Mouse (Mus musculus) heart, adult 9 months (tissue): ENCODE data around the gene Dapk2.
A peak's percentile ranks its signal among the peaks of the same experiment; 100 is the strongest.
"Not testable (repeated sequence)": the region's sequence is repeated elsewhere in the genome, so short reads cannot be mapped to it uniquely, and the experiment has no call there.

Experiments used
- DNase-seq, 2 experiments: peaks; one replicate each; pipeline ENCODE4 v3.0.0; 2022; ENCODE audit warnings: low spot score in 2 of 2

The Dapk2 gene

GRCm38 (mm10) chr9:66275267-66275991 is 117.4 kb downstream of the Dapk2 start:
- peak; percentile 61 to 71 for DNase-seq

DNA sequence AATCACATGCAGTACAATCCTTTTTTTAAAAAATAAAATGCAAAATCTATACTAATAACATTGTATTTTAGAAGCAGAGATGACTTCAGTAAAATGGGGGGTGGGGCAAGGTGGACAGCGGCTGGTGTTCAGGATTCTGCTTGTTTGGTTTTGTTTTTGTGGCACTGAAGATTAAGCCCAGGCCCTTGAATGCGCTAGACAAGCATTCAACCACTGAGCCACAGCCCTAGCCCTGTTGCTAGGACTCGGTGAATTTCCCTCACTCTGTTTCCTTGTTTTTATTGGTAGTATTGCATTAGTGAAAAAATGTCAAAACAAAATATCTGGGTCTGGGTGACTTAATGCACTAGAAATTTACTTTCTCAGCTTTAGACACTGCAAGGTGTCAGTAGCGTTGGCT is 118.0 kb downstream of the Dapk2 start:
- no peak for DNase-seq

DNA sequence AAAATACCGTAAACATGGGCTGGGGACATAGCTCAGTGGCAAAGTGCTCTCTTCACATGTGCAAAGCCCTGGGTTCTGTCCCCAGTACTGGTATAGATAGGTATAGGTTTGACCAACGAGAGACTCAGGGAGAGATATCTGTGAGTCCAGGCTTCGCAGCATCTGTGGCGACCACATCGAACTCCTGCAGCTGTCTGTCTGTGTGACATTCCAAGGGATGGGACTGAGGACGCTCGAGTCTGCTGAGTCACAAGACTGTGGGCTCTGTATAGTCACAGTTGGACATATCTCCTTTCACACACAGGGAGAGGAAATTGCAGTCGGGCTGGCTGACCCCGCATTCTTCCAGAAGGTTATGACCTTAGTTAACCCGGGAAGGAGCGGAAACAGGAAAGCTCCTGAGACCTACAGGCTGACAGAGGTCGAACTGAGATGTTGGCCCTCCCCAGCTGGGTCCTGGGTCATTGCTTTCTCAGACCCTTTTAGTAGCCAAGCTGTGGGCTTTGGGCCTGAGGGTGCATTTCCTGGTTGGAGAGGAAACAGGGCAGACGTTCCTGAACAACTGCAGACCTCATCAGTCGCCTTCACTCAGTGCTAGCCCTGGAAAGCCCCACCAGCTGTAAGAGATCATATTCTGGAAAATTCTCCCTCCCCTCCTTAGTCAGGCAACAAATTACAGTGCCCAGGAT is 118.8 kb downstream of the Dapk2 start:
- peak; percentile 93 to 96 for DNase-seq

GRCm38 (mm10) chr9:66279647-66280046 is 121.6 kb downstream of the Dapk2 start:
- DNase-seq, result peak; percentile 34 to 40

GRCm38 (mm10) chr9:66280496-66280895 is 122.5 kb downstream of the Dapk2 start:
- no peak for DNase-seq

- DNase-seq, result no peak
Measured at GRCm38 (mm10) chr9:66281501-66281951, 123.5 kb downstream of the Dapk2 start.

DNA sequence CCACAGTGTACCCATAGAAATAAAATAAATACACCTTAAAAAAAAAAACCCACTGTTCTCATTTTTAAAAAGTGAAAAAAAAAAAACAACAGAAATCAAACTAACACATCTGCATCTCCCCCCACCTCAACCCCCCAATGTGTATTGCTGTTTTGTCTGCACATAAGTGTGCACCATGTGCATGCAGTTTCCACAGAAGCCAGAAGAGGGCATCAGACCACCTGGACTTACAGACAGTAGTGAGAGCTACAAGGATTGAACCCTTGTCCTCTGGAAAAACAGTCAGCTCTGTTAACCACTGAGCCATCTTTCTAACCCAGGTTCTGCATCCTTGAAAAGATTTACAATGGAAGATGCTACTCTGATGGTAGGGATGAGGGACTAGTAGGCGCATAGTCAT is 124.6 kb downstream of the Dapk2 start:
- no peak for DNase-seq

GRCm38 (mm10) chr9:66283565-66284203 is 125.7 kb downstream of the Dapk2 start:
- peak in 1 of 2 experiments; percentile 54 for DNase-seq

DNA sequence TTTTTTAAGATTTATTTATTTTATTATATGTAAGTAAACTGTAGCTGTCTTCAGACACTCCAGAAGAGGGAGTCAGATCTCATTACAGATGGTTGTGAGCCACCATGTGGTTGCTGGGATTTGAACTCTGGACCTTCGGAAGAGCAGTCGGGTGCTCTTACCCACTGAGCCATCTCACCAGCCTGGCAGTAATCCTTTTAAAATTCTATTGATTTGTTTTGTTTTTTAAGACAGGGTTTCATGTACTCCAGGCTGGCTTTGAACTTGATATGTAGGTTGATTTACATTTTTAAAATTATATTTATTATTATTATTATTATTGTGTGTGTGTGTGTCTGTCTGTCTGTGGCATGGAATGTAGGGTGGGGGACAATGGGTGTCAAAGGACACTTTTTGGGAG is 127.2 kb downstream of the Dapk2 start:
- DNase-seq, result not testable (repeated sequence)

GRCm38 (mm10) chr9:66285901-66286300 is 127.9 kb downstream of the Dapk2 start:
- no peak for DNase-seq

- no peak for DNase-seq
Measured at GRCm38 (mm10) chr9:66290727-66291126, 132.7 kb downstream of the Dapk2 start.

GRCm38 (mm10) chr9:66293319-66293718 is 135.3 kb downstream of the Dapk2 start:
- DNase-seq, result no peak

DNA sequence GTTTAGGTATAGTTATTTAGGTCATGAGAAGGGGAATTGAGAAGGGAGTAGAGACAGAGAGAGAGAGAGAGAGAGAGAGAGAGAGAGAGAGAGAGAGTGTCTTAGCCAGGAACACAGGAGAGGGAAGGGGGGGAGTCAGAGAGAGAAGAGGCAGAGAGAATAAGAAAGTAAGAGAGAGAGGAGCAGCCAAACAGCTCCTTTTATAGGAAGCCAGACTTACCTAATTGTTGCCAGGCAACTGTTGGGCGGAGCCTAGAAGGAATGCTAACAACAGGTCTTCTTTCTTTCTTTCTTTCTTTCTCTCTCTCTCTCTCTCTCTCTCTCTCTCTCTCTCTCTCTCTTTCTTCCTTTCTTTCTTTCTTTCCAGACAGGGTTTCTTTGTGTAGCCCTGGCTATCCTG is 136.2 kb downstream of the Dapk2 start:
- no peak for DNase-seq

GRCm38 (mm10) chr9:66294980-66295410 is 137.0 kb downstream of the Dapk2 start:
- DNase-seq, result peak in 1 of 2 experiments; percentile 71

- no peak for DNase-seq
Measured at GRCm38 (mm10) chr9:66295577-66296120, 137.6 kb downstream of the Dapk2 start.

- DNase-seq, result no peak
Measured at GRCm38 (mm10) chr9:66298783-66299182, 140.8 kb downstream of the Dapk2 start.

DNA sequence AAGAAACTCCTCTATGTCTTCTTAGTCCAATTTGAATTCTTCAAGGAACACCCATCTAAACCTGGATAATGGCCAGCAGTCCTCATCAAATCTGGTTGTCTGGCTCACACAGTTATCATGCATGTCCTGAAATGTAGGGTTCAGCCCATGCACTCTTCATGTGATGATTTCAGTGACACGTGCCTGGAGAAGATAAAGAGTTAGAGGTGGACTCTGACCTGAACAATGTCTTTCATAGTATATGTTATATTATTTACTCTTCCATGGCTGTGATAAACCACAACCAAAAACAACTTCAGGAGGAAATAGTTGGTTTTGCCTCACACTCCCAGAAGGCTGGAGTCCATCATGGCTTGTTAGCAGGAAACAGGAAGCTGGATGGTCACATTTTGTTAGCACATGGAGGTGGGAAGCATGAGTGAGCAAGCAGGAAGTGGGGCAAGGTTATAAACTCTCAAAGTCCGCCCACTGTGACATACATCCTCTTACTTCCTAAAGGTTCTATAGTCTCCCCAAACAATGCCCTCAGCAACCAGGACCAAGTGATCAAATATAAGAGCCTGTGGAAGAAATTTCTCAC is 142.5 kb downstream of the Dapk2 start:
- DNase-seq, result no peak

DNA sequence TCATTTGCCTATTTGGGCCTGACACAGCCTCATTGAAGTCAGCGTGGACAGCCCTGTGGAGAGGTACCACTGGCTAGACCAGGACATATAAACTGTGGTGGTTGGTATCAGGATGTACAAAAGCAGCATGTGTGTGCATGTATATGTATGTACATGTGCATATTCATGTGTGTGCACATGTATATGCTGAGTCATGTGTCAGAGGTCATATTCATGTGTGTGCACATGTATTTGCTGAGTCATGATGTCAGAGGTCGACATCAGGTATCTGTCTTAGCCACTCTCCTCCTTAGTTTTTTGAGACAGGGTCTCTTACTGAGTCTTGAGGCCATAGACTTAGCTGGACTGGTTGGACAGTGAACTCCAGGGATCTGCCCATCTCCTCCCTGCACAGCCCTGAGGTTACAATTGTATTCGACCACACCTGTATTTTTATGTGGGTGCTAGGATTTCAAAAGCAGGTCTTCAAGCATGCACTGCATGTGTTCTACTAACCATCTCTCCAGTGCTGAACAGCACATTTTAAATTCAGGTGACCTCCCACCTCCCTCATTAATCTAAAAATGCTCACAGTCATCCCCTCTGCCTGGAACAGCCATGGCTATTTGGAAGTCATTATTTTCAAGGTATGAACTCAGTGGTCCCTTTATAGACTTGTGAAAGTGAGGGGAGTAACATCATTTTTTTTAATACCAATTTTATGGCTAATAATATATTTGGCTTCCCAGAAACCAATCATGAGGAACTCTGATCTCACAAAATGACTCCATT is 146.5 kb downstream of the Dapk2 start:
- no peak for DNase-seq

GRCm38 (mm10) chr9:66305121-66306112 is 147.4 kb downstream of the Dapk2 start:
- peak; percentile 57 to 69 for DNase-seq

DNA sequence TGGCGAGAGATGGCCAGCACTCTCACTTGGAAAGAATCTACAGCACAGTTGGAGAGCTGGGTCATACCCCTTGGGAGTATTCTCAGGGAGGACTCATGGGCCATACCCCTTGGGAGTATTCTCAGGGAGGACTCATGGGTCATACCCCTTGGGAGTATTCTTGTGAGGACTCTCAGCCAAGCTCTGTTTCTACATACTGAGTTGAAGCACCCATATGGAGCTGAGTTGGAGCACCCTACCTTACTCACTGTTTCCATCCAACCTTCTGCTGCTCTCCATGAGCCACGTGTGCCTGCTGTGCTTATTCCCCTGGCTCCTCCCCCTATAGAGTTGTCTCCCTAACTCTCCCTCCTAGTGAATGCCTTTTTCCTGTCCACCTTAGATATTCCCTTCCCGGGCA is 148.4 kb downstream of the Dapk2 start:
- DNase-seq, result no peak
